Mouse (Mus musculus) left cerebral cortex, postnatal 25 days (tissue): ENCODE data around the gene Sfn. TPM values are rescaled to one million over a fixed set of nuclear protein-coding genes. Genes with fewer than 3 reads are reported as not detected.

Source experiments
- DNase-seq, 2 experiments: peaks; one replicate each; pipeline ENCODE4 v3.0.0; 2022; ENCODE audit warnings: low spot score in 2 of 2, mixed read lengths in 1 of 2
- intact Hi-C: fragments of 180-260 bp; cut with DNase I; formaldehyde crosslinking; loops from one replicate; pipeline ENCODE4 v1.15.1; 2025
- microRNA-seq, 2 experiments: library from miRNA; unstranded; fragments of <30 nt; microRNA quantifications; one replicate each; pipeline ENCODE4 v1.2.0; 2022
- total RNA-seq, 2 experiments: library from RNA; stranded (reverse); gene quantifications; 2 replicates each; pipeline ENCODE4 v1.2.3; 2021

The Sfn gene
- total RNA-seq, 2 experiments from 2014 or later = 1.3 to 1.9 TPM

DNA sequence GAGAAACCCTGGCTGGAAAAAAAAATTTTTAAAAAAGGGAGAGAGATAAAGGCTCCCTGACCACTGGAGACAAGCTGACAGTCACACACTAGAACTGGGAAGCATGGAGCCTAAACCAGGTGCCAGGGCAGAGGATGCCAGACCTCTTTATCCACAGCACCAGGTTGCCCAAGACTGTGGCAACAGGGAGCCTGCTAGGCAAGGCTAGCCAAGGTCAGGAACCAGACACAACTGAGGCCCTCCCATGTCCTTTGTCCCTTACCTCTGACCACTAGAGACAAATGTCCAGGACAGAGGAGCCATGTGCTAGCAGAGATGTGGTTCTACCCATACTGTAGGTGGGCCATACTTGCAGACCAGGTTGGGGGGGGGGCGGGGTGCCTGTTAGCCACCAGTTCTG is 49.9 kb downstream of the Sfn start:
- intact Hi-C loops = no loop called here
- no peak for DNase-seq

Small RNAs within 50 kb of the gene (microRNA-seq; reads per million reads assigned to microRNA genes)
- 0 reads per million in 2 experiments for gene Gm23158

Other genes starting within 250 kb of the Sfn start
- gene Wdtc1, start 248.7 kb downstream of the Sfn start, total RNA-seq = 10 to 100 TPM; 58.0 to 59.7 TPM
- 10 to 100 TPM; 46.0 to 51.9 TPM for gene Slc9a1, start 232.5 kb downstream of the Sfn start, total RNA-seq
- gene Tent5b, start 122.0 kb downstream of the Sfn start, total RNA-seq = under 1 TPM in 1 of 2 experiments, not detected in 1; 0.21 TPM
- 100 to 1,000 TPM; 157 to 177 TPM for gene Trnp1, start 103.6 kb downstream of the Sfn start, total RNA-seq
- not detected for gene Kdf1, start 83.2 kb downstream of the Sfn start, total RNA-seq
- gene Nudc, start 56.2 kb downstream of the Sfn start, total RNA-seq = 100 to 1,000 TPM; 129 TPM
- not detected for gene Nr0b2, start 48.8 kb downstream of the Sfn start, total RNA-seq
- gene Gpatch3, start 27.4 kb downstream of the Sfn start, total RNA-seq = 1 to 10 TPM; 6.5 to 7.3 TPM
- gene Gpn2, start 17.8 kb downstream of the Sfn start, total RNA-seq = 10 to 100 TPM in 1 of 2 experiments, 1 to 10 TPM in 1; 9.8 to 10.9 TPM
- 10 to 100 TPM; 30.9 to 40.6 TPM for gene Zdhhc18, start 48.0 kb upstream of the Sfn start, total RNA-seq
- gene Pigv, start 70.5 kb upstream of the Sfn start, total RNA-seq = 1 to 10 TPM; 6.9 to 7.4 TPM
- gene Arid1a, start 154.6 kb upstream of the Sfn start, total RNA-seq = 10 to 100 TPM; 81.0 to 88.3 TPM